Mouse (Mus musculus) stomach, embryonic 16.5 days (tissue): ENCODE measurements around the gene Zwilch. TPM values are rescaled to one million over a fixed set of nuclear protein-coding genes. Genes with fewer than 3 reads are reported as not detected.
"Not testable (repeated sequence)": the region's sequence is repeated elsewhere in the genome, so short reads cannot be mapped to it uniquely, and the experiment has no call there.

Source experiments
- ATAC-seq: fragments of 200-750 bp; cut with Nextera tagmentation; 2 replicates; pipeline ENCODE4 v1.8.0; 2017; ENCODE audit warnings: moderate number of reproducible peaks, moderate TSS enrichment; ENCODE audit not compliant: insufficient read depth, low FRiP score
- H3K27ac ChIP-seq: fragments of 300-500 bp; sonication (generic); 2 replicates; pipeline ENCODE4 v1.5.1; 2014; ENCODE audit warnings: low read length
- H3K27me3 ChIP-seq: fragments of 300-500 bp; sonication (generic); 2 replicates; pipeline ENCODE4 v1.6.1; 2014; ENCODE audit warnings: low read length, control low read depth, mixed read lengths; ENCODE audit not compliant: control insufficient read depth, insufficient read depth
- H3K36me3 ChIP-seq: fragments of 300-500 bp; sonication (generic); 2 replicates; pipeline ENCODE4 v1.6.1; 2014; ENCODE audit warnings: low read length; ENCODE audit not compliant: control insufficient read depth, insufficient read depth
- H3K4me1 ChIP-seq: fragments of 300-500 bp; sonication (generic); 2 replicates; pipeline ENCODE4 v1.6.1; 2014; ENCODE audit warnings: low read length, control low read depth, mixed read lengths; ENCODE audit not compliant: control insufficient read depth, insufficient read depth
- H3K4me2 ChIP-seq: fragments of 300-500 bp; sonication (generic); 2 replicates; pipeline ENCODE4 v1.6.1; 2014; ENCODE audit warnings: low read depth, low read length, mixed read lengths
- H3K4me3 ChIP-seq: fragments of 300-500 bp; sonication (generic); replicated peaks from 2 replicates; pipeline ENCODE4 v1.5.1; 2014; ENCODE audit warnings: mild to moderate bottlenecking, low read length
- H3K9ac ChIP-seq: fragments of 300-500 bp; sonication (generic); 2 replicates; pipeline ENCODE4 v1.6.1; 2014; ENCODE audit warnings: low read length
- H3K9me3 ChIP-seq: fragments of 300-500 bp; sonication (generic); replicated peaks from 2 replicates; pipeline ENCODE4 v1.6.1; 2016; ENCODE audit warnings: low read length, control low read depth; ENCODE audit not compliant: control insufficient read depth
- WGBS: fragments of 180-500 bp; shearing (Covaris S2); extraction: QIAGEN DNeasy Blood & Tissue Kit; methylation state at CpG from one replicate; pipeline ENCODE4 v1.1.7; 2014; 5-methylcytosine and 5-hydroxymethylcytosine counted together
- polyA plus RNA-seq: library from polyadenylated mRNA; unstranded; fragments of >200 nt; fragmentation: Nextera tagmentation; extraction: Ambion mirVana; gene quantifications from 2 replicates; pipeline ENCODE4 v1.2.1, GENCODE M21; 2015

Zwilch gene
- polyA plus RNA-seq, 1 experiment from 2014 or later, result 22.6 TPM

GRCm38 (mm10) chr9:64193879-64194278, 21.0 kb upstream of the Zwilch start:
- no peak overlapping the region for H3K27ac ChIP-seq
- H3K4me2 ChIP-seq, result no peak overlapping the region
- H3K4me1 ChIP-seq, result no peaks in the 10 kb centered on the region
- H3K36me3 ChIP-seq, result 0 out of 2 replicates have a peak, but pooled peaks cover 8% of the 10 kb centered on the region
- no peak overlapping the region for H3K9ac ChIP-seq
- no peak for ATAC-seq
- H3K4me3 ChIP-seq, result no peak overlapping the region
- WGBS, result 79% methylated on average over 1 of the region's 1 CpGs
- H3K9me3 ChIP-seq, result no peaks in the 10 kb centered on the region
- no peaks in the 10 kb centered on the region for H3K27me3 ChIP-seq

GRCm38 (mm10) chr9:64184166-64184840, 11.4 kb upstream of the Zwilch start:
- Histone ChIP-seq H3K27me3 (no peaks in the 10 kb centered on the region), H3K36me3 (peaks cover 21% of the 10 kb centered on the region; the same call in 1 of the 2 replicates), H3K4me2 (no peak overlapping the region), H3K9me3 (no peaks in the 10 kb centered on the region), H3K4me3 (no peak overlapping the region), H3K4me1 (0 out of 2 replicates have a peak, but pooled peaks cover 4% of the 10 kb centered on the region), H3K9ac (no peak overlapping the region), H3K27ac (peak overlapping the region; percentile 12; the same call in 1 of the 2 replicates)
- no peak for ATAC-seq
- 88% methylated on average over 5 of the region's 5 CpGs for WGBS

- H3K27me3 ChIP-seq, H3K4me2 ChIP-seq, ATAC-seq, H3K27ac ChIP-seq, H3K4me3 ChIP-seq, H3K4me1 ChIP-seq, H3K9ac ChIP-seq, H3K9me3 ChIP-seq: not testable (repeated sequence)
- WGBS, result 95% methylated on average over 5 of the region's 5 CpGs
- H3K36me3 ChIP-seq, result peaks cover 27% of the 10 kb centered on the region; the same call in 1 of the 2 replicates
These were observed 10.4 kb upstream of the Zwilch start for GRCm38 (mm10) chr9:64183295-64183694.

GRCm38 (mm10) chr9:64178974-64179646, 6.2 kb upstream of the Zwilch start, which contains the start of gene Snapc5:
Gene Snapc5, plus strand, starts transcription at chr9:64179274.
- Histone ChIP-seq H3K4me1 (peaks cover 11% of the 10 kb centered on the region; the same call in 1 of the 2 replicates), H3K27me3 (no peaks in the 10 kb centered on the region), H3K4me2 (peak within 1 kb of the TSS; percentile 55), H3K27ac (peak within 1 kb of the TSS; percentile 91), H3K36me3 (peaks cover 48% of the 10 kb centered on the region), H3K9me3 (no peaks in the 10 kb centered on the region), H3K4me3 (peak within 1 kb of the TSS; percentile 73), H3K9ac (peak within 1 kb of the TSS; percentile 86)
- peak; percentile 94 for ATAC-seq
- under 1% methylated on average over 35 of the region's 35 CpGs for WGBS

- Histone ChIP-seq H3K27ac (peak overlapping the region; percentile 91), H3K4me2 (peak overlapping the region; percentile 55), H3K9me3 (no peaks in the 10 kb centered on the region), H3K9ac (peak overlapping the region; percentile 86), H3K36me3 (peaks cover 47% of the 10 kb centered on the region), H3K4me3 (peak overlapping the region; percentile 73), H3K4me1 (peaks cover 11% of the 10 kb centered on the region; the same call in 1 of the 2 replicates), H3K27me3 (no peaks in the 10 kb centered on the region)
- WGBS, result 31% methylated on average over 3 of the region's 3 CpGs
- ATAC-seq, result no peak
These were observed 5.7 kb upstream of the Zwilch start for GRCm38 (mm10) chr9:64178610-64178973.

GRCm38 (mm10) chr9:64175378-64175777, 2.5 kb upstream of the Zwilch start:
- Histone ChIP-seq H3K9me3 (no peaks in the 10 kb centered on the region), H3K4me3 (no peak overlapping the region), H3K4me2 (0 out of 2 replicates have a peak overlapping the region, but pooled peaks have one; percentile 95), H3K27me3 (no peaks in the 10 kb centered on the region), H3K27ac (no peak overlapping the region), H3K36me3 (peaks cover 35% of the 10 kb centered on the region), H3K9ac (0 out of 2 replicates have a peak overlapping the region, but pooled peaks have one; percentile 19), H3K4me1 (peaks cover 18% of the 10 kb centered on the region)
- no peak for ATAC-seq
- WGBS, result 83% methylated on average over 11 of the region's 11 CpGs

GRCm38 (mm10) chr9:64174766-64175165, 1.9 kb upstream of the Zwilch start:
- peak overlapping the region; percentile 95 for H3K4me2 ChIP-seq
- 53% methylated on average over 8 of the region's 8 CpGs for WGBS
- H3K27me3 ChIP-seq, result no peaks in the 10 kb centered on the region
- no peak overlapping the region for H3K27ac ChIP-seq
- peak overlapping the region; percentile 99 for H3K4me3 ChIP-seq
- H3K9ac ChIP-seq, result peak overlapping the region; percentile 19; the same call in 1 of the 2 replicates
- H3K4me1 ChIP-seq, result peaks cover 16% of the 10 kb centered on the region
- no peaks in the 10 kb centered on the region for H3K9me3 ChIP-seq
- no peak for ATAC-seq
- peaks cover 35% of the 10 kb centered on the region for H3K36me3 ChIP-seq

GRCm38 (mm10) chr9:64174341-64174740, 1.4 kb upstream of the Zwilch start:
- peak overlapping the region; percentile 99 for H3K4me3 ChIP-seq
- peaks cover 15% of the 10 kb centered on the region for H3K4me1 ChIP-seq
- H3K9ac ChIP-seq, result peak overlapping the region; percentile 96
- no peak for ATAC-seq
- no peak overlapping the region for H3K27ac ChIP-seq
- no peaks in the 10 kb centered on the region for H3K9me3 ChIP-seq
- no peaks in the 10 kb centered on the region for H3K27me3 ChIP-seq
- H3K36me3 ChIP-seq, result peaks cover 35% of the 10 kb centered on the region
- H3K4me2 ChIP-seq, result peak overlapping the region; percentile 95

GRCm38 (mm10) chr9:64173666-64174220, 839 bp upstream of the Zwilch start:
- ATAC-seq, result no peak
- Histone ChIP-seq H3K27me3 (no peaks in the 10 kb centered on the region), H3K36me3 (peaks cover 34% of the 10 kb centered on the region), H3K4me1 (peaks cover 14% of the 10 kb centered on the region), H3K27ac (peak overlapping the region; percentile 81), H3K4me2 (peak overlapping the region; percentile 95), H3K9me3 (no peaks in the 10 kb centered on the region), H3K4me3 (peak overlapping the region; percentile 99), H3K9ac (peak overlapping the region; percentile 96)
- WGBS, result under 1% methylated on average over 16 of the region's 16 CpGs
